Mouse (Mus musculus): ENCODE data around the gene Plxnb2.

GRCm38 (mm10) chr15:89195261-89195681, 14.7 kb upstream of the Plxnb2 start:
- no peak for TF ChIP-seq POLR2A (IDR thresholded peaks at IDR 0.05; ENCODE audit: borderline replicate concordance, extremely low read depth, low read depth, low read length)
- no peak for TF ChIP-seq CTCF (IDR thresholded peaks at IDR 0.05; ENCODE audit: insufficient read depth, low read length)

Measured in lung, adult 2 months (tissue).